Mouse (Mus musculus) liver, embryonic 13.5 days (tissue): Measurements from ENCODE around the gene Zdhhc1. TPM values are rescaled to one million over a fixed set of nuclear protein-coding genes. Genes with fewer than 3 reads are reported as not detected.

Experiments
- ATAC-seq: fragments of 200-750 bp; cut with Nextera tagmentation; 2 replicates; pipeline ENCODE4 v1.8.0; 2017; ENCODE audit warnings: low read depth, mild to moderate bottlenecking, moderate number of reproducible peaks, moderate library complexity
- DNase-seq: peaks from one replicate; pipeline ENCODE4 v3.0.0; 2022
- H3K27ac ChIP-seq: fragments of 300-500 bp; sonication (generic); 2 replicates; pipeline ENCODE4 v1.5.1; 2015; ENCODE audit warnings: moderate library complexity, mild to moderate bottlenecking, inconsistent platforms
- H3K27me3 ChIP-seq: fragments of 300-500 bp; sonication (generic); 2 replicates; pipeline ENCODE4 v1.6.1; 2015; ENCODE audit warnings: mild to moderate bottlenecking, inconsistent platforms
- H3K36me3 ChIP-seq: fragments of 300-500 bp; sonication (generic); 2 replicates; pipeline ENCODE4 v1.6.1; 2015; ENCODE audit warnings: mild to moderate bottlenecking, inconsistent platforms
- H3K4me1 ChIP-seq: fragments of 300-500 bp; sonication (generic); replicated peaks from 2 replicates; pipeline ENCODE4 v1.6.1; 2015; ENCODE audit warnings: inconsistent platforms
- H3K4me2 ChIP-seq: fragments of 300-500 bp; sonication (generic); 2 replicates; pipeline ENCODE4 v1.6.1; 2015; ENCODE audit warnings: inconsistent platforms, mild to moderate bottlenecking, moderate library complexity
- H3K4me3 ChIP-seq: fragments of 300-500 bp; sonication (generic); replicated peaks from 2 replicates; pipeline ENCODE4 v1.5.1; 2015; ENCODE audit warnings: mild to moderate bottlenecking, inconsistent platforms
- H3K9ac ChIP-seq: fragments of 300-500 bp; sonication (generic); 2 replicates; pipeline ENCODE4 v1.6.1; 2015; ENCODE audit warnings: mild to moderate bottlenecking, inconsistent platforms
- H3K9me3 ChIP-seq: fragments of 300-500 bp; sonication (generic); replicated peaks from 2 replicates; pipeline ENCODE4 v1.6.1; 2016; ENCODE audit warnings: inconsistent platforms
- WGBS: fragments of 180-500 bp; shearing (Covaris S2); methylation state at CpG from one replicate; pipeline ENCODE4 v1.1.7; 2015; ENCODE audit not compliant: insufficient replicate concordance; 5-methylcytosine and 5-hydroxymethylcytosine counted together
- polyA plus RNA-seq: library from polyadenylated mRNA; unstranded; fragments of >200 nt; fragmentation: Nextera tagmentation; extraction: Ambion mirVana; gene quantifications from 2 replicates; pipeline ENCODE4 v1.2.1, GENCODE M21; 2015

Gene Zdhhc1
- polyA plus RNA-seq, 1 experiment from 2014 or later, result 2.1 TPM

GRCm38 (mm10) chr8:105475742-105476141 lies 21.0 kb downstream of the Zdhhc1 start:
- 87% methylated on average over 8 of the region's 8 CpGs for WGBS
- H3K27me3 ChIP-seq, result peaks cover 59% of the 10 kb centered on the region

GRCm38 (mm10) chr8:105475254-105475653 lies 21.4 kb downstream of the Zdhhc1 start:
- DNase-seq (no peak), ATAC-seq (no peak)
- Histone ChIP-seq H3K36me3 (no peaks in the 10 kb centered on the region), H3K27me3 (peaks cover 64% of the 10 kb centered on the region), H3K4me3 (no peak overlapping the region), H3K27ac (no peak overlapping the region), H3K4me1 (peaks cover 45% of the 10 kb centered on the region), H3K9ac (no peak overlapping the region), H3K9me3 (no peaks in the 10 kb centered on the region), H3K4me2 (no peak overlapping the region)
- WGBS, result 44% methylated on average over 4 of the region's 4 CpGs

More at GRCm38 (mm10) chr8:105475742-105476141, 21.0 kb downstream of the Zdhhc1 start:
- Histone ChIP-seq H3K9me3 (no peaks in the 10 kb centered on the region), H3K27ac (no peak overlapping the region), H3K4me3 (no peak overlapping the region), H3K9ac (no peak overlapping the region), H3K4me2 (no peak overlapping the region), H3K4me1 (peaks cover 40% of the 10 kb centered on the region), H3K36me3 (no peaks in the 10 kb centered on the region)
- DNase-seq (no peak), ATAC-seq (no peak)

- H3K9me3 ChIP-seq, result no peaks in the 10 kb centered on the region
- H3K36me3 ChIP-seq, result no peaks in the 10 kb centered on the region
- H3K4me2 ChIP-seq, result no peak overlapping the region
- H3K4me1 ChIP-seq, result peaks cover 50% of the 10 kb centered on the region
- DNase-seq, result no peak
- peaks cover 70% of the 10 kb centered on the region for H3K27me3 ChIP-seq
- H3K4me3 ChIP-seq, result no peak overlapping the region
- WGBS, result 28% methylated on average over 5 of the region's 5 CpGs
- no peak overlapping the region for H3K9ac ChIP-seq
- no peak overlapping the region for H3K27ac ChIP-seq
- ATAC-seq, result no peak
Observed at GRCm38 (mm10) chr8:105474680-105475079, 22.0 kb downstream of the Zdhhc1 start.

GRCm38 (mm10) chr8:105473816-105474606 lies 22.7 kb downstream of the Zdhhc1 start:
- ATAC-seq (no peak), DNase-seq (no peak)
- peaks cover 57% of the 10 kb centered on the region for H3K4me1 ChIP-seq
- H3K9me3 ChIP-seq, result no peaks in the 10 kb centered on the region
- H3K4me3 ChIP-seq, result no peak overlapping the region
- H3K36me3 ChIP-seq, result no peaks in the 10 kb centered on the region
- WGBS, result 29% methylated on average over 17 of the region's 17 CpGs
- peaks cover 75% of the 10 kb centered on the region for H3K27me3 ChIP-seq
- no peak overlapping the region for H3K9ac ChIP-seq
- H3K4me2 ChIP-seq, result no peak overlapping the region
- no peak overlapping the region for H3K27ac ChIP-seq

GRCm38 (mm10) chr8:105472983-105473382 lies 23.7 kb downstream of the Zdhhc1 start:
- DNase-seq, result no peak
- H3K9ac ChIP-seq, result no peak overlapping the region
- no peak overlapping the region for H3K4me2 ChIP-seq
- H3K4me3 ChIP-seq, result no peak overlapping the region
- H3K27ac ChIP-seq, result no peak overlapping the region; the same call in 1 of the 2 replicates
- peaks cover 59% of the 10 kb centered on the region for H3K4me1 ChIP-seq
- no peak for ATAC-seq
- H3K36me3 ChIP-seq, result no peaks in the 10 kb centered on the region
- H3K9me3 ChIP-seq, result no peaks in the 10 kb centered on the region
- WGBS, result 21% methylated on average over 9 of the region's 9 CpGs
- peaks cover 76% of the 10 kb centered on the region for H3K27me3 ChIP-seq

GRCm38 (mm10) chr8:105472414-105472932 lies 24.2 kb downstream of the Zdhhc1 start:
- H3K9ac ChIP-seq, result no peak overlapping the region
- no peaks in the 10 kb centered on the region for H3K36me3 ChIP-seq
- H3K27ac ChIP-seq, result no peak overlapping the region

GRCm38 (mm10) chr8:105471314-105472015 lies 25.2 kb downstream of the Zdhhc1 start, which contains the start of gene Tppp3:
Gene Tppp3, minus strand, starts transcription at chr8:105471526.
- WGBS, result 4% methylated on average over 25 of the region's 25 CpGs

More at GRCm38 (mm10) chr8:105472414-105472932, 24.2 kb downstream of the Zdhhc1 start:
- Histone ChIP-seq H3K4me1 (peaks cover 59% of the 10 kb centered on the region), H3K4me3 (no peak overlapping the region), H3K27me3 (peaks cover 79% of the 10 kb centered on the region), H3K4me2 (no peak overlapping the region), H3K9me3 (no peaks in the 10 kb centered on the region)
- WGBS, result 17% methylated on average over 23 of the region's 23 CpGs
- DNase-seq (no peak), ATAC-seq (no peak)

GRCm38 (mm10) chr8:105470681-105471313 lies 25.9 kb downstream of the Zdhhc1 start:
- WGBS, result 17% methylated on average over 11 of the region's 11 CpGs
- ATAC-seq (peak; percentile 42), DNase-seq (no peak)
- H3K4me1 ChIP-seq, result peaks cover 54% of the 10 kb centered on the region
- H3K27ac ChIP-seq, result no peak overlapping the region
- no peaks in the 10 kb centered on the region for H3K9me3 ChIP-seq
- H3K36me3 ChIP-seq, result no peaks in the 10 kb centered on the region
- peaks cover 86% of the 10 kb centered on the region for H3K27me3 ChIP-seq
- peak overlapping the region; percentile 56 for H3K4me2 ChIP-seq
- no peak overlapping the region for H3K9ac ChIP-seq
- H3K4me3 ChIP-seq, result peak overlapping the region; percentile 32

More at GRCm38 (mm10) chr8:105471314-105472015, 25.2 kb downstream of the Zdhhc1 start, which contains the start of gene Tppp3:
- H3K4me1 ChIP-seq, result peaks cover 54% of the 10 kb centered on the region
- no peaks in the 10 kb centered on the region for H3K9me3 ChIP-seq
- ATAC-seq (peak; percentile 87), DNase-seq (peak; percentile 77)
- H3K9ac ChIP-seq, result no peak within 1 kb of the TSS
- no peaks in the 10 kb centered on the region for H3K36me3 ChIP-seq
- peak within 1 kb of the TSS; percentile 32 for H3K4me3 ChIP-seq
- peaks cover 85% of the 10 kb centered on the region for H3K27me3 ChIP-seq
- peak within 1 kb of the TSS; percentile 56 for H3K4me2 ChIP-seq
- H3K27ac ChIP-seq, result no peak within 1 kb of the TSS

- Histone ChIP-seq H3K36me3 (no peaks in the 10 kb centered on the region), H3K4me3 (no peak overlapping the region), H3K27me3 (peaks cover 85% of the 10 kb centered on the region), H3K4me2 (no peak overlapping the region; the same call in 1 of the 2 replicates), H3K27ac (no peak overlapping the region), H3K9ac (no peak overlapping the region), H3K9me3 (no peaks in the 10 kb centered on the region), H3K4me1 (peaks cover 54% of the 10 kb centered on the region)
- ATAC-seq, result no peak
- DNase-seq, result no peak
- WGBS, result 57% methylated on average over 5 of the region's 5 CpGs
Observed at GRCm38 (mm10) chr8:105470262-105470661, 26.4 kb downstream of the Zdhhc1 start.

- peaks cover 54% of the 10 kb centered on the region for H3K4me1 ChIP-seq
- H3K36me3 ChIP-seq, result no peaks in the 10 kb centered on the region
- H3K27ac ChIP-seq, result no peak overlapping the region
- H3K27me3 ChIP-seq, result peaks cover 85% of the 10 kb centered on the region
- no peaks in the 10 kb centered on the region for H3K9me3 ChIP-seq
- H3K9ac ChIP-seq, result no peak overlapping the region
- peak overlapping the region; percentile 19 for H3K4me2 ChIP-seq
- no peak overlapping the region for H3K4me3 ChIP-seq
- ATAC-seq (no peak), DNase-seq (no peak)
- WGBS, result 58% methylated on average over 5 of the region's 5 CpGs
Observed at GRCm38 (mm10) chr8:105469816-105470215, 26.9 kb downstream of the Zdhhc1 start.
